15 mouse cellular contexts compared by ENCODE assay signal in genomic region chr16:44833189-44833588, GRCm38 (mm10). TPM values are rescaled to one million over a fixed set of nuclear protein-coding genes. Genes with fewer than 3 reads are reported as not detected.
"Had no signal": no experiment of that assay in that cellular context is flagged by ENCODE, and none has a peak within 500 bp of the region (broad histone marks: within the 10 kb centered on the region; RNA-seq: fewer than 3 reads in every experiment).

No protein-coding gene starts in this region.

RNA-seq across cellular contexts. Expression of gene Cd200r4, which starts 21.7 kb away (rescaled TPM):
- total RNA-seq: layer of hippocampus, postnatal 25 days; left cerebral cortex, postnatal 4 days had no signal
- polyA plus RNA-seq: kidney, embryonic 15.5 days; midbrain, embryonic 15.5 days had no signal

RNA-seq across cellular contexts. Expression of gene Cd200r2, which starts 33.7 kb away (rescaled TPM):
- total RNA-seq: layer of hippocampus, adult 8-10 months; layer of hippocampus, postnatal 25 days; left cerebral cortex, adult 8-10 months; left cerebral cortex, postnatal 4 days; monocyte, adult 5-6 weeks; neutrophil, adult 5-6 weeks had no signal
- polyA plus RNA-seq: kidney, adult 2 months; kidney, embryonic 15.5 days; limb, embryonic 13.5 days; liver, adult 2 months; liver, embryonic 14.5 days; lung, embryonic 16.5 days; midbrain, embryonic 11.5 days; midbrain, embryonic 15.5 days; neural tube, embryonic 12.5 days had no signal
